Mouse (Mus musculus) intestine, embryonic 15.5 days (tissue): ENCODE data around the gene Bet1l. TPM values are rescaled to one million over a fixed set of nuclear protein-coding genes. Genes with fewer than 3 reads are reported as not detected.

Experiments used
- ATAC-seq: fragments of 200-750 bp; cut with Nextera tagmentation; 2 replicates; pipeline ENCODE4 v1.8.0; 2017; ENCODE audit warnings: moderate TSS enrichment, moderate library complexity
- H3K27ac ChIP-seq: fragments of 300-500 bp; sonication (generic); 2 replicates; pipeline ENCODE4 v1.5.1; 2015; ENCODE audit warnings: mild to moderate bottlenecking, inconsistent platforms
- H3K27me3 ChIP-seq: fragments of 300-500 bp; sonication (generic); replicated peaks from 2 replicates; pipeline ENCODE4 v1.6.1; 2015; ENCODE audit warnings: inconsistent platforms
- H3K36me3 ChIP-seq: fragments of 300-500 bp; sonication (generic); 2 replicates; pipeline ENCODE4 v1.6.1; 2015; ENCODE audit warnings: inconsistent platforms
- H3K4me1 ChIP-seq: fragments of 300-500 bp; sonication (generic); replicated peaks from 2 replicates; pipeline ENCODE4 v1.6.1; 2015; ENCODE audit warnings: inconsistent platforms
- H3K4me2 ChIP-seq: fragments of 300-500 bp; sonication (generic); replicated peaks from 2 replicates; pipeline ENCODE4 v1.6.1; 2015; ENCODE audit warnings: mild to moderate bottlenecking, inconsistent platforms
- H3K4me3 ChIP-seq: fragments of 300-500 bp; sonication (generic); replicated peaks from 2 replicates; pipeline ENCODE4 v1.5.1; 2015; ENCODE audit warnings: inconsistent platforms
- H3K9ac ChIP-seq: fragments of 300-500 bp; sonication (generic); 2 replicates; pipeline ENCODE4 v1.6.1; 2015; ENCODE audit warnings: inconsistent platforms
- H3K9me3 ChIP-seq: fragments of 300-500 bp; sonication (generic); 2 replicates; pipeline ENCODE4 v1.6.1; 2016; ENCODE audit warnings: inconsistent platforms
- WGBS: fragments of 180-500 bp; shearing (Covaris S2); methylation state at CpG from one replicate; pipeline ENCODE4 v1.1.7; 2015; 5-methylcytosine and 5-hydroxymethylcytosine counted together
- polyA plus RNA-seq: library from polyadenylated mRNA; unstranded; fragments of >200 nt; fragmentation: Nextera tagmentation; extraction: Ambion mirVana; gene quantifications from 2 replicates; pipeline ENCODE4 v1.2.1, GENCODE M21; 2015

The Bet1l gene
- polyA plus RNA-seq, 1 experiment from 2014 or later, result 31.7 TPM

- 30% methylated on average over 18 of the region's 19 CpGs for WGBS
- peak; percentile 76 for ATAC-seq
Observed at GRCm38 (mm10) chr7:140840750-140841735, 16.3 kb downstream of the Bet1l start.

GRCm38 (mm10) chr7:140839556-140839955, 17.8 kb downstream of the Bet1l start:
- WGBS, result 55% methylated on average over 5 of the region's 5 CpGs
- H3K36me3 ChIP-seq, result no peaks in the 10 kb centered on the region
- H3K4me2 ChIP-seq, result no peak overlapping the region
- 0 out of 2 replicates have a peak, but pooled peaks cover 9% of the 10 kb centered on the region for H3K27me3 ChIP-seq
- ATAC-seq, result no peak
- no peaks in the 10 kb centered on the region for H3K9me3 ChIP-seq
- H3K9ac ChIP-seq, result no peak overlapping the region
- H3K4me3 ChIP-seq, result no peak overlapping the region
- no peak overlapping the region for H3K27ac ChIP-seq
- 0 out of 2 replicates have a peak, but pooled peaks cover 5% of the 10 kb centered on the region for H3K4me1 ChIP-seq

More at GRCm38 (mm10) chr7:140840750-140841735, 16.3 kb downstream of the Bet1l start:
- Histone ChIP-seq H3K9me3 (no peaks in the 10 kb centered on the region), H3K4me2 (peak overlapping the region; percentile 10; the same call in 1 of the 2 replicates), H3K4me3 (no peak overlapping the region), H3K36me3 (no peaks in the 10 kb centered on the region), H3K27ac (no peak overlapping the region), H3K27me3 (peaks cover 9% of the 10 kb centered on the region; the same call in 1 of the 2 replicates), H3K9ac (no peak overlapping the region), H3K4me1 (0 out of 2 replicates have a peak, but pooled peaks cover 2% of the 10 kb centered on the region)

DNA sequence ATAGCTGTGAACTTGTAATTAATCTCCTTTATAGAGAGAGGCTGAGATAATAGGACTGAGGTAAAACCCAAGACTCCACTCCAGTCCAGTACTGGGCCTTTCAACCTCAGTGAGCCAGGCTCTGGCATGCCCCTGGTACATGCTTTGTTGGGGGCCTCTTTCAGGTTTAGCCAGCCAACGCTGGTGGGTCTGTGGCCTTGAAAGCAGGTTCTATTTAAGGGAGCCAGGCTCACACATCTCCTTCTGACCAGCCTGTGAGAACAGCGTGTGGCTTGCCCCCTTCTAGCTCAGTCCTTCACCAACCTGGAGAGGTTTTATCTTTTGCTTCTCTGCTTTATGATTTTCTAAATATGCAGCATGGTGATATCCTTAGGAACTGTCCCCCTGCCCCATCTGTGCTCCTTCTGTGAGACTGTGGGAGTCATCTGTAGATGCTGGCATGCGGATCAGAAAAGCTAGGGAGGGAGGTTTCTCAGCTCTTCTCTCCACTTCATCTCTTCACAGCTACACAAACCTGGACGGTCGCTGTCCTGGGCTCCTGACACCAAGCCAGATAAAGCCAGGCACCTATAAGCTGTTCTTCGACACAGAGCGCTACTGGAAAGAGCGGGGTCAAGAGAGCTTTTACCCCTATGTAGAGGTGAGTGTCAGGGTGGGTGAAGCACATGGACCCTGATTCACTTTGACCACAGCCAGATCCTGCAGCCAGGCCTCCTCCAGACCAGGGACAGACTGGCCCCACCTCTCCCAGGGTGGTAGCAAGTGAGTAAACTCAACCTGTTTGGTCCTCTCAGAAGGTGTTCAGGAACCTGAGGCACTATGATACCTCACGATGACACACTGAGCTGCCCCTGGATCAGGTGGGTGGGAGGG, 20.9 kb downstream of the Bet1l start:
- H3K27ac ChIP-seq, result no peak overlapping the region
- WGBS, result 82% methylated on average over 9 of the region's 9 CpGs

DNA sequence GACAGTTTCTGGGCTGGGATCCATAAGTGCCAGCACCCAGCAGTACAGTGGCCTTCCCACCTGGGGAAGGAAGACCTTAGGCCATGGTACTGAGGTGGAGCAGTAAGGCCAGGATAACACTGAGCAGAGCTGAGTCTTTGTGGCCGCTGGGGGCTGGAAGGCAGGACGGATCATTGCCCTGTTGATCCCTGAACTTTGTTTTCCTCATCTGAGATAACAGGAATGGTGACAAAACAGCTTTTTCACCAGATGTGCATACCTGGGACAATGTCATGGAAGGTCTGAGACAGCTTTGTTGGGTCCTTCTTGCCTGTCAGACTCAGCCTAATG, 21.7 kb downstream of the Bet1l start:
- Histone ChIP-seq H3K4me1 (0 out of 2 replicates have a peak, but pooled peaks cover 5% of the 10 kb centered on the region), H3K27ac (no peak overlapping the region), H3K9me3 (no peaks in the 10 kb centered on the region), H3K27me3 (no peaks in the 10 kb centered on the region), H3K4me2 (peak overlapping the region; percentile 43), H3K9ac (no peak overlapping the region), H3K4me3 (no peak overlapping the region; the same call in 1 of the 2 replicates), H3K36me3 (no peaks in the 10 kb centered on the region)
- no peak; the same call in 1 of the 2 replicates for ATAC-seq
- WGBS, result 38% methylated on average over 2 of the region's 2 CpGs

More for the DNA sequence above, 20.9 kb downstream of the Bet1l start:
- Histone ChIP-seq H3K4me3 (no peak overlapping the region), H3K9ac (no peak overlapping the region), H3K9me3 (no peaks in the 10 kb centered on the region), H3K36me3 (no peaks in the 10 kb centered on the region), H3K4me2 (no peak overlapping the region), H3K27me3 (no peaks in the 10 kb centered on the region), H3K4me1 (0 out of 2 replicates have a peak, but pooled peaks cover 5% of the 10 kb centered on the region)
- no peak for ATAC-seq

GRCm38 (mm10) chr7:140834968-140835757, 22.2 kb downstream of the Bet1l start, which contains the start of gene Urah:
Gene Urah, plus strand, starts transcription at chr7:140835018.
- H3K27me3 ChIP-seq, result no peaks in the 10 kb centered on the region
- no peak within 1 kb of the TSS; the same call in 1 of the 2 replicates for H3K4me3 ChIP-seq
- no peak within 1 kb of the TSS for H3K27ac ChIP-seq
- no peaks in the 10 kb centered on the region for H3K9me3 ChIP-seq
- ATAC-seq, result peak; percentile 83
- H3K9ac ChIP-seq, result no peak within 1 kb of the TSS
- H3K36me3 ChIP-seq, result no peaks in the 10 kb centered on the region
- 0 out of 2 replicates have a peak, but pooled peaks cover 5% of the 10 kb centered on the region for H3K4me1 ChIP-seq
- H3K4me2 ChIP-seq, result peak within 1 kb of the TSS; percentile 43
- WGBS, result 36% methylated on average over 20 of the region's 20 CpGs

DNA sequence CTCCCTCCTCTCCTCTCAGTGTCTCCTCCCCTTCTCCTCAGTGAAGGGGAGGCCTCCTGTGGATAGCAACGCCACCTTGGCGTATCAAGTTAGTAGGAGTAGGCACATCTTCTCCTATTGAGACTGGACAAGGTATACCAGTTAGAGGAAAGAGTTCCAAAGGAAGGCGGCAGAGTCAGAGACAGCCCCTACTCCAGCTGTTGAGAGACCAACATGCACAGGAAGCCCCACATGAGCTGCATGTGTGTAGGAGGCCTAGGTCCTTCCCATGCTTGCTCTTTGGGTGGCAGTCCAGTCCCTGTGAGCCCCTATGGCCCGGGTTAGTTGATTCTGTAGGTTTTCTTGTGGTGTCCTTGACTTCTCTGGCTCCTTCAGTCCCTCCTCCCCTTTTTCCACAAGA, 24.0 kb downstream of the Bet1l start:
- Histone ChIP-seq H3K4me3 (no peak overlapping the region), H3K27me3 (no peaks in the 10 kb centered on the region), H3K36me3 (no peaks in the 10 kb centered on the region), H3K4me1 (0 out of 2 replicates have a peak, but pooled peaks cover 5% of the 10 kb centered on the region), H3K4me2 (no peak overlapping the region), H3K9ac (no peak overlapping the region), H3K9me3 (no peaks in the 10 kb centered on the region), H3K27ac (no peak overlapping the region)
- WGBS, result 83% methylated on average over 4 of the region's 4 CpGs
- ATAC-seq, result no peak

DNA sequence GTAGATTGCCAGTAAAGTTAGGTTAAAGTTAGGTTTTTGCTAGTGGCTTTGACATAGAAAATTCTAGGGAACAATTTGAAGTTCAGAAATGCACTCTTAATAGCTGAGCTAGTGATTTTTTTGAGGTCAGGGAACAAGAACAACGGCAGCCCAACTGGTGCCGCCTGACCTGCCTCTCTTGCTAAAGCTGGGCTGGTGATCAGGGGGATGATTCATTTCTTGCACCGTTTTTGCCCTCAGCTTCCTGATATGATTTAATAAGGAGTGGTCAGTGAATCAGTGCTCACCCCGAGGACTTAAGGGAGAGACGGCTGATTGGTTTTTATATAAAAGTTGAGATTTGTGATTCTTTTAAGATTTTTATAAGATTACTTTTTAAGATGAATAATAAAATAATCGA, 25.9 kb downstream of the Bet1l start:
- Histone ChIP-seq H3K36me3 (no peaks in the 10 kb centered on the region), H3K9me3 (no peaks in the 10 kb centered on the region), H3K27me3 (no peaks in the 10 kb centered on the region), H3K27ac (no peak overlapping the region), H3K9ac (no peak overlapping the region), H3K4me3 (no peak overlapping the region), H3K4me2 (no peak overlapping the region), H3K4me1 (0 out of 2 replicates have a peak, but pooled peaks cover 8% of the 10 kb centered on the region)
- ATAC-seq, result no peak
- 55% methylated on average over 6 of the region's 6 CpGs for WGBS

DNA sequence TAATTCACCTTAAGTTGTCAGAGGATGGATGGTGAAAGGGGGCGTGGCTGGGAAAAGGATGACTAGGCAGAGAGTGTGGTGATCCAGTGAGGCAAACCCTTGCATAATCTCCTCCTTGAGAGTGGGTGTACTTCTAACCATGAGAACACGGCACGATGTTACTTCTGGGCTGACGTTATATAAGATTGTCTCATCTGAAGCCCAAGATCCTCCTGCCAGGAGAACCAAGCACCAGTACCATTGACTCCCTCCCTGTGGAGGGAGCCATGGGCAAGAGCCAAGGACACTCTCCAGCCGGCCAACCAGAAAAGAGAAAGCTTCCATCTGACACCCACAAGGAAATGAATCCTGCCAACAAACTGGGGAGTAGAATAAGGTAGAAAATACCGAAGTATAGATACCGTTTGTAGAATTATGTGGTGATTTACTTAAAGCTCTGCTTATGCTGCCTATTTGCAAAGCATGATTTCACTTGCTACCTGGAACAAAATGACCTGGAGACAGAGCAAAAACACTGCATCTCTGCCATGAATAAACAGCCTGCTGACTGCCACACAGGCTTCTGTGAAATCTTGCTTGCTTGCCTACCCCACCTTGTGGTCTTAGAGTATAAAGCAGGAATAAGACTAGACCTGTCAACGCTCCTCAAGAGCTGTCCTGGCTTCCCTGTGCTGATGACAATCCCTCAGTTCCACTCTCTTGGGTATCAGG, 29.1 kb downstream of the Bet1l start:
- Histone ChIP-seq H3K9ac (no peak overlapping the region), H3K27me3 (no peaks in the 10 kb centered on the region), H3K36me3 (no peaks in the 10 kb centered on the region), H3K4me1 (0 out of 2 replicates have a peak, but pooled peaks cover 3% of the 10 kb centered on the region), H3K9me3 (no peaks in the 10 kb centered on the region), H3K27ac (no peak overlapping the region), H3K4me2 (peak overlapping the region; percentile 34; the same call in 1 of the 2 replicates), H3K4me3 (no peak overlapping the region)
- ATAC-seq, result peak; percentile 87
- WGBS, result 27% methylated on average over 8 of the region's 8 CpGs

- ATAC-seq, result no peak
- H3K27ac ChIP-seq, result no peak overlapping the region
- no peaks in the 10 kb centered on the region for H3K36me3 ChIP-seq
- 92% methylated on average over 4 of the region's 4 CpGs for WGBS
- no peak overlapping the region for H3K4me3 ChIP-seq
- no peaks in the 10 kb centered on the region for H3K9me3 ChIP-seq
- no peak overlapping the region for H3K9ac ChIP-seq
- no peaks in the 10 kb centered on the region for H3K27me3 ChIP-seq
- H3K4me1 ChIP-seq, result 0 out of 2 replicates have a peak, but pooled peaks cover 2% of the 10 kb centered on the region
- no peak overlapping the region for H3K4me2 ChIP-seq
Observed at GRCm38 (mm10) chr7:140822731-140823130, 34.6 kb downstream of the Bet1l start.

DNA sequence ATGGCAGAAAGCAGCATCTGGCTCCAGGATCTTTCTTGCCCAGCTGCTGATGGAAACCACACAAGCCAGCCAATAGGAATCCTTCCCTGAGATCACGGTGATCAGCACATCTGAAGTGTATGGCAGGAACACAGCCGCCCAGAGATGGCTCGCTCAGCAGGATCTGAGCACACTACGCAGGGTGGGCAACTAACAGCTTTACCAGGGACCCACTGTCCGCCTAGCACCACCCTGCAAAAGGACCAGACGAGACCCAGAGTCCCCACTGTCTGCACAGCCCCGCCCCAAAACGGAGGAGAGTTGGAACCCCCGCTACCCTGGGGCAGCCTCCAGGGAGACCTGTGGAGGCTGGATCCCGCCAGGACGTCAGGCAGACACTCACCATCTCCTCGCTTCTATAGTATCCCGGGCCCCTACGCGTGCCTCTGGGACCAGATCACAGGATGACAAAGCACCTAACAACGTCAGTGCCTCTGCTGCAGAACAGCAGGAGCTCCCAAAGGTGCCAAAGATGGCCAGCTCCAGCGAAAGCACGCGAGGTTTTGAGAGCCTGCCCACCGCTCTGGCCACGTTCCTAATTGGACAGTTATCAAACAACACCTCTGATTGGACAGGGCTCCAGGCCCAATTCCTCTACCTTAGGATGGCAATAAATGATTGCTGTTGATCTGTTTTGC, 35.6 kb downstream of the Bet1l start, which contains the start of gene Zfp941:
Gene Zfp941 (minus strand): TSS at position 526 of the 677 bp plus-strand sequence.
- no peak within 1 kb of the TSS for H3K27ac ChIP-seq
- H3K9me3 ChIP-seq, result no peaks in the 10 kb centered on the region
- H3K36me3 ChIP-seq, result no peaks in the 10 kb centered on the region
- peak within 1 kb of the TSS; percentile 78 for H3K4me2 ChIP-seq
- peak within 1 kb of the TSS; percentile 38 for H3K9ac ChIP-seq
- 3% methylated on average over 21 of the region's 21 CpGs for WGBS
- ATAC-seq, result peak; percentile 75
- H3K4me3 ChIP-seq, result peak within 1 kb of the TSS; percentile 42
- no peaks in the 10 kb centered on the region for H3K27me3 ChIP-seq
- H3K4me1 ChIP-seq, result 0 out of 2 replicates have a peak, but pooled peaks cover 2% of the 10 kb centered on the region
